Mouse (Mus musculus): ENCODE measurements around the gene Hoxd13. TPM values are rescaled to one million over a fixed set of nuclear protein-coding genes. Genes with fewer than 3 reads are reported as not detected.

The Hoxd13 gene
- polyA plus RNA-seq, 2 experiments from 2014 or later: not detected

DNA sequence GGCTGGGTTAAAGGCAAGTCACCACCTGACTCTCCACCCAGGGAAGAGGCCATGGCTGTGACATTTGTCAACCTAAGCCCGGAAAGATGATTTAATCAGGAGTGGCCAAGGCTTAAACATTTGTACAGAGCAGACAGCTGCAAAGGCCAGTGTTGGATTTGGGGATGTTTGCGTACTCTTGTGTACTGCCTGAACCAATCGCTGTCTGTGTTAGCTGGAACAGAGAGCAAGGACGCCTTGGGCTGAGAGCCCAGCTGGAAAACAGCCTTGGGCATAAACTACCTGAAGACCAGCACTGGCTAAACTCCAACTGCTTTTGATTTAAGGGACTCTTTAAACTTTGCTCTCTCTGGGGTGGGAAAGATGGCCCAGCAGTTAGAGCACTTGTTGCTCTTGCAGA lies 40.6 kb downstream of the Hoxd13 start:
- ATAC-seq: no peak

DNA sequence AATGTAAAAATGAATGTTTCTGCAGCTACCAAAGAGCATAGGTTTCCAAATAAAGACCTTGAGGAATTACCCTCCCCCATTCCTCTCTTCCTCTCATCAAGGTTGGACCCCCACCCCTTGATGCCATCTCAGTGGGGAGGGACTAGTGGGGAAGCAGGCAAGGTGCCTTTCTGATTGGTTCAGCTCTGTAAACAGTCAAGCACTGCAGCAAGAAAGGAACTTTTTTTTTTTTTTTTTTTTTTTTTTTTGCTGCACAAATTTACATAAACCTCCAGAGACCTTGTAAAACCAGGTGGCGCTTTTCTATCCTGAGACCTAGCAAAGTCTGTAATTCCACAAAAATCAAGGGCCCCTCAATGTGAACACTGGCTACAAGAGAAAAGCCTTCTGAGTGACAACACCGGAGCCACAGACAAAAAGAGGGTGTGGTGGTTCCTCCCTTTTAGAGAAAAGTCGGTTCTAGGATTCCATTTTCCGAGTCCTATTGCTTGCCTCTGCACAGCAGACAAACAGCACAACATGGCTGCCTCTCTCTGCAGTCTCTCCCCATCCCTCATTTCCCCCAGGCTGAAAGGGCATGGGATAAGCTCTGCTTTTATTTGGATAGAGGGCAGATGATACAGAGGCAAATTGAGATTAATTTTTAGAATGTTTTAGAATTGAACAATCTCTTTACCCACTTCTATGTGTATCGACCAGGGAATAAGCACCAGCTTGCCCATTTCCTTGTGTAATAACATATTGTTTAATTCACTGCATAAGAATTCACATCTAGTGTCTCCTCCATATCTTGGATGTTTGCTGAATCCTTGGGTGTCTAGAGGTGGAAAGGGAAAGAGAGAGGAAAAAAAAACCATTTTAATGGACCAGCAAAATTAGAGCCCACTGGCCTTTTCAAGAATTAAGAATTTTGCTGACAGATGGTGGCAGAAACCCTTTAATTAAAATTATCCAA lies 41.6 kb downstream of the Hoxd13 start:
- ATAC-seq: no peak

DNA sequence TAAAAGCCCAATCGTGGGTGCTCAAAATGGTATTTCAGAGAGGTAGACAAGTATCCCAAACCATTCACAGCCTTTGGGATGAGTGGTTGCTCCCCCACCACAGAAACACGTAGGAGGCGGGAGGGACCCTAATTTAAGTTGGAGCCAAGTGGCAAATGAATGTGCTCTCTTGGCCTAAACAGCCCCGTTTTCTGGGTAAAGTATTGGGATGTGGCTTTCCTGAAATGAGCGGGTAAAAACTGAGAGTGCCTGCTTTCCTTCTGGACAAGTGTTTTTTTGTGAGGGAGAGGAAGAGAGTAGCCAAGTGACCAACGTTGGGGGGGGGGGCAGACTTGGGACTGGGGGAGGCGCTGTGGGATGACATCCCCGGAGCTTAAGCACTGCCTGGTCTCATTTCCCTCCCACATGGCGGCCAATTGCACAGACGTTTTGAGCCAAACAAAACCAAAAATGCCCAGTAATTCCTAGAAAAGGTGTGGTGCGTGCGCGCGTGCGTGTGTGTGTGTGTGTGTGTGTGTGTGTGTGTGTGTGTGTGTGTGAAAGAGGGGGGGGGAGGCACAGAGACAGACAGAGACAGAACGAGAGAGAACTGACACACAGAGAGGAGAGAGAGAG lies 42.9 kb downstream of the Hoxd13 start:
- no peak for ATAC-seq

DNA sequence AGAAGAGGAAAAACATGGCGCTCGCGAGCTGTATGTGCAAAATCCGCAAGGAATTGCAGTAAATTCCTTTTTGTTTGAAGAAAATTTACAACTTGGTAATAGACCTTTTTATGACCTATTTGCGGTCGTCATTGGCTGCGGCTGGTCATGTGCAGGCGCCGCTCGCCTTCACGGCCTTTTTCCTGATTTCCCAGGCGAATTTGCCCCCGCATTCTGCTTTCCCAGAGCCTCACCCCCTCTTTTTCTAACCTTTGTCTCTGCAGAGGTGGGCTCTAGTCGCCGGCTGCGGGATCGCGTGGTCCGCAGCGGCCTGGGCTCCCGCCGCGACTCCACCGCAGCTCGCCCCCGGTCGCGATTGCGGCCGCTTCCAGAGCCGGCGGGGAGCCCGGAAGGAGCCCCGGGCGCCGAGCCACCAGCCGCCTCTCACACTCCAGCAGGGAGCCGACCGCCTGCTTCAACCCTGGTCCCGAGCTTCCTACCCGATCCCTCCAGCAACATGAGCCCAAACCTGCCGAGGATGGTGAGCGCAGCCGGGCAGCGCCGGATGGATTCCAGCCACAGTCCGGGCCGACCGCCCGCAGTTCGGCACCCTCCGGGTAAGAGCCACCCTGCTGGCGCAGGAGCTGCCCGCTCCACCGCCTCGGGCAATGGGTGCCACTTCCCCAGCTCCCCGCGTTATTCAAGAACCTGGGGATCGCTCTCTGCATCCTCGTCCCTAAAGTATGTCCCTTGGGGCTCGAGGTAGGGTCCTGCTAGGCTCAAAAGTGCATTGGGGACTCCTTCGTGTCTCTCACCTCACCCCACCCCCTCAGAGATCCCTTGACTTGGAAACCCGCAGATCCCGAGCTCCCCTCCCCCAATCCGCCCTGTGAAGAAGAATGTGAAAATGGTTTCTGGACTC lies 43.9 kb downstream of the Hoxd13 start, which contains the start of the genes Hoxd3 and Hoxd4:
Hoxd3 (plus strand) TSS at position 207 of the 901 bp plus-strand sequence.
Hoxd4 (plus strand) TSS at position 209 of the 901 bp plus-strand sequence.
- no peak for ATAC-seq

DNA sequence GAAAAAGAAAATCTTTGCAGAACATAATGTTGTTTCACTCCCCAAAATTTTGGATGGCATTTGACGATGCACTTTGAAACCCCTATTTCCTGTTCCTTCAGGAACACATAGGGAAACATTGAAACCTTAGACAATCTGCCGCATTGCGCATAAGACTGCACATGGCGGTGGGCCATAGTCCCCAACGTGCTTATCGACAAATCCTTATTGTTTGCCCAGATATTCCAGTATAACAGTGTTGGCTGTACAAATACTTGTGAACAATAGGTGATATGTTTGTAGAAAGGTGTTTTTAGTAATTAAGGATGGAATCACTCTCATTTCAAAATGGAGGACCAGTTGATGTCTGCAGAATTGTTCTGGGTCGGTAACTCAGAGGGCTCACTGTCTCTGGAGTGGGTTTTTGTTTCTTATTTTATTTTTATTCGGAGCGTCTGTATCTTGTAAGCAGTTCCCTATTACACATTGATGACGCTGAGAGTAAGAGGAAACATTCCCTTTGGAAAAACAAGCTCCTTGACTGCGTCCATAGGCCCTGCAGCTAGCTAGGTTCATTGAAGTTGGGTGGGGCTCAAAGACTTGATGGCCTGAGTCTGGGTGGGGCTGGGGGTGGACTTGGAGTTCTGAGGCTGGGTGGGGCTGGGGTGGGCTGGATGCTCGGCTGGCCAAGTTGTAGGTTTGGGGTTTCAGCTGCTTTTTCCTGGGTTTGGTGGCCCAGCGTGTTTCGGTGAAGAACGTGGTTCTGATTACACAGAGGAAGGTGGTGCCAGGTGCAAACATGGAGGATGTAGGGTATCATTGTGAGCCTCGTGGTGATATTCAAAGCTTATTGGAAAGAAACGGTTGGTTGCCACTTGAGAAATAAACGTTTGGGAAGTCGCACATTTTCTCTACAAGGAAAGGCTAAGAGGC lies 45.4 kb downstream of the Hoxd13 start:
- no peak for ATAC-seq

DNA sequence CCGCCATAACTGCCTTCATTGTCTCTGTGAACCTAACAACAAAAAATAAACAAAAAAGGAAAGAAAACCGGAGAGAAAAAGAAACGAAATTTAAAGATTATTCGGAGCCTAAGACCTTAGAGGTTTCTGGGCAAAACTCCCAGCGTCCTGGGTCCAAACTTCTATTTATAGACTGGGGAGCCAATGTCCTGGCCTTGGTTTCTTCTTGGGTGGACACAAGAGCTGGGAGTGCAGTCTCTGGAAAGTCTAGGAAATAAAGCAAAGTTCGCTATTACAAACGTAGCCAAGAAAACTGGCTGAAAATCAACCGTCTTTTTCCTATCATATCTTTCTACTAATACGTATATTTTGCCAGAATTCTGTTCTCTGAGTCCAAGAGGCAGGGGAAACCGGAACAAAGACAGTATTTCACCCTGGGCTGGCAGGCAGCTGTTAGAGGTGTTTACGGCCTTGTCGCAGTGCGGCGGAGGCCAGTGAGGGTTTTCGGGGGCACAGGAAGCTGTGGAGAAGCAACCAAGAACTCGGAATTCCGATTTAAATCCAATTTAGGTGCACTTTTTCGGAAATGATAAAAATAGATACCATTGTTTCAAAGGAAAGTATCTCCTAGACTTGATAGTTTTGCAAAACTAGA lies 46.2 kb downstream of the Hoxd13 start:
- ATAC-seq: no peak

DNA sequence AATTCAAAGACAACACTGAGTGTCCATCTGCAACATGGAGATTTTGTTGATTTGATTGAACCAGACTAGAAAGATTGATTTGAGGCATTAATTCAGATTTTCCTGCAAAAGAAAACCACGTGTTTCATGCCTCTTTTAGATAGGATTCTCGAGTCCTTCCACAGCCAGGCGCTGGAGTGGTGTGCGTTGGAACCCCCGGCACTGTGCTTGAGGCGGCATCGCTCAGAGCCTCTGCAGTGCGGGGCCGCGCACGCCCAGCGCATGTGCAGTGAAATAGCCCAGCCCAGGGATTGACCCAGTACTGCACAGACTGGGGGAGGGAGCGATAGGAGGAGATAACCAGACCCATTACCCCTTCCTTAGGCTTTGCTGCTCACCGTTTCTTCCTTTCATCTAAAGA lies 46.8 kb downstream of the Hoxd13 start:
- ATAC-seq: no peak

DNA sequence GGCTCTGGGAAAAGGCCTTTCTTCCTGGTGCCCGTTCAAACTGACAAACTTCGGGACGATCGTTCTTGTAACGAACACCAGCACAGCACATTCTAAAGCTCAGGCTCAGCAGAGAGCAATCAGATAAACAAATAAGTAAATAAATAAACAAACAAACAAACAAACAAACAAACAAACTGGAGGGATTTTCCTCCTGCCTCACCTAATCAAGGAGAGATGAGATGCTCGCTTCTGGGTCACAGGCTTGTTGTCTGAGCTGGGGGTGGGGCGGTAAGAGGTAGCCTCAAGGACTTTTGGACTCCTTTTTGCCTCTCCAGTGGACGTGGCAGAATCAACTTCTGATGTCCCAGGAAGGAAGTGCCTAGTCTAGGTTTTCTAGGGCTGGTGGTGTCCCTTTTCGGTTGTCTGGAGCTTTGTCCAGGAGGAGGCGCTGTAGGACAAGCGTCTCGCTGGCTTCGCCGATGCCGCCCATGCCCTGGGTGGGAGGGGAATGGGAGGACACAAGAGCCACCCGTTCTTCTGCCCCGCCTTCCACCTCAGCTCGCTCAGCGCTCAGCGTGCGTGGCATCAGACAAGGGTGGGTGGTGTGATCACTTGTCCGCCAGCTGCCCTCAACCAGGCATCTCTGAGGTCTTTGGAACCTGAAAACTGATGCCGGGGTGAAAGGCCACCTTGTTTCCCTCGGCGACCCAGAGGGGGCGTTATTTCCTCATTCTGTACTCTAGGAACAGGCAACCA lies 47.6 kb downstream of the Hoxd13 start:
- peak; percentile 69 for ATAC-seq

DNA sequence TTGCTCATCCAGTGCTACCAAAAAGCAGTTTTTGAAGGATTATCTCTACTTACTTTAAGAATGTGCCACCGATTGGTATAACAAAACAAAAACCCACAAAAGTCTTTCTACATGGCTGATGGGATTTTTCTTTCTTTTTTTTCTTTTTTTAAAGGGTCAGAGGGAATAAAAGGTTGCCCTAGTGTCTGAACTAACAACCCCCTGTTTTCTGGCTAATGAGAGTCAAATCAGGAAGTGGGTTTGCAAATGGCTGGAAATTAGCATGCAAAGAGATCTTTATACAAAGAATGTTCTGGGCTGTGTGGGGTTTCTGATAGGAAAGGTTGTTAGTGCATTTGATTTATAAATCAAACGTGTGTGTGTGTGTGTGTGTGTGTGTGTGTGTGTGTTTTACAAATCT lies 52.3 kb downstream of the Hoxd13 start:
- no peak for ATAC-seq

DNA sequence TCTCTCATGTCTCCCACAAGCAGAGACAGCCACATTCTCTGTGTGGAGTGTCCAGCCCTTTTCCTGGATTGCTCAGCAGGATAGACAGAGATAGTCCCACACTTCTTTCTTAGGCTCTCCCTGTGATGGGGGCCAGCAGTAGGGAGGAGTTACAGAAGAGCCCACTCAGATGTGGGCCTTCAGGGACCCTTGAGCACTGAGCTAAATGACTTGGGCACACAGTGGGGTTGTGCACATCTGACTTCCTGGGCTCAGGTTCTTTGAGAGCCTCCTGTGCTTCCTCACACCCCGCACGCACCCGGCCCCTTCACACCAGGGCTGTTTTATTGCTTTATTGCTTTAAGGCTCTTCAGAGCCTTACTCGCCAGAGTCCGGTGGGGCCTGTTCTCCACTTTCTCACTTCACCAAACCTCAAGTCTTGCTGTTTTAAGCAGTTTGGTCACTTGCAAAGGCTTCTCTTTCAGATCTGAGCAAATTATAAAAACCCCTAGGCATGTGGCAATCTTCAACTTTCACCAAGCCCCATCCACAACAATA lies 52.9 kb downstream of the Hoxd13 start:
- ATAC-seq: no peak

Other genes with a start within 250 kb of the Hoxd13 start
- gene Lnpk, start 88.9 kb upstream of the Hoxd13 start, polyA plus RNA-seq (2017; shearing (Covaris generic)): 10 to 100 TPM; 26.9 to 29.3 TPM
- gene Evx2, start 8.8 kb upstream of the Hoxd13 start, polyA plus RNA-seq (2017; shearing (Covaris generic)): not detected
- gene Hoxd12, start 6.7 kb downstream of the Hoxd13 start, polyA plus RNA-seq (2017; shearing (Covaris generic)): not detected
- gene Hoxd11, start 11.2 kb downstream of the Hoxd13 start, polyA plus RNA-seq (2017; shearing (Covaris generic)): not detected
- not detected for gene Hoxd10, start 23.6 kb downstream of the Hoxd13 start, polyA plus RNA-seq (2017; shearing (Covaris generic))
- gene Hoxd9, start 29.4 kb downstream of the Hoxd13 start, polyA plus RNA-seq (2017; shearing (Covaris generic)): not detected
- not detected for gene Hoxd8, start 36.3 kb downstream of the Hoxd13 start, polyA plus RNA-seq (2017; shearing (Covaris generic))
- gene Hoxd3, start 43.6 kb downstream of the Hoxd13 start, polyA plus RNA-seq (2017; shearing (Covaris generic)): not detected
- not detected for gene Hoxd4, start 43.6 kb downstream of the Hoxd13 start, polyA plus RNA-seq (2017; shearing (Covaris generic))
- not detected for gene Gm28230, start 58.4 kb downstream of the Hoxd13 start, polyA plus RNA-seq (2017; shearing (Covaris generic))
- gene Hoxd1, start 94.7 kb downstream of the Hoxd13 start, polyA plus RNA-seq (2017; shearing (Covaris generic)): not detected
- 10 to 100 TPM; 12.1 to 16.8 TPM for gene Mtx2, start 157.5 kb downstream of the Hoxd13 start, polyA plus RNA-seq (2017; shearing (Covaris generic))